Comparison of ENCODE assay signal across 7 mouse cellular contexts in the genomic region with DNA sequence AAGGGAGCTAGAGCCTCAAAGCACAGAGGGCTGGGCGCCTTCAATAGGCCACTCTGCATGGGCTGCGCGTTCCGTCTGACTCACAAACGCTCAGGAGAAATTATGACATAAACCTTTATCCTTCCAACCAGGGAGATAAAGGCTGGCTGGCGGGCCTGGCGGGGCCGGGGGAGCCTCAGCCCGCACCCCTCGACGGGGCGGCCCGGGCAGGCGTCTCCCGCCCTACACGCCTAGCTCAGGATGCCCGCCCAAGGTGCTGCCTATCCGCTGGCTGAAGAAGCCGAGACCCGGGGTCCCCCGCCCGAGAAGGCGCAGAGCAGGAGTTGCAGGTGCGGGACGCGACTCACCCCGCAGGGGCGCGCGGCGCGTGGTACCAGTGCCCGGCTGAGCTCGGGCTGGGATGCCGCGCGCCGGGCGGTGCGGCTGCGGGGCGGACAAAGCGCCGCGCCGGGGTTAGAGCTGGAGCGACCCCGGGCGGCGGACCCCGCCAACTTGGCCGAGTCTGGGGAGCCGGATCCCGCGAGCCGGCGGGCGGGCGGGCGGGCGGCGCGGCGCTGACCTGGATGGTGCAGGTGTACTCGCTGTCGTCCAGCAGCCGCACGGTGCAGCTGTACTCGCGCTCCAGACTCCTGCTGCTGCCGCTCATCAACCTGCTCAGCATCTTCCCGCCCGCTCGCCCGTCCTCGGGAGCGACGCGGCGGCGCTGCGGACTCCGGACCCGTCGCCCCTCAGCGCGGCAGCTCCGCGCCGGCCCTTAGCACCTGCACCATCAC. TPM values are rescaled to one million over a fixed set of nuclear protein-coding genes. Genes with fewer than 3 reads are reported as not detected.
DNase-seq lines count a peak whose midpoint lies in the region; ATAC-seq and TF ChIP-seq lines count a peak whose summit lies in the region.

No protein-coding gene starts in this region.

- peaks cover 13% of the 10 kb centered on the region for H3K27me3 ChIP-seq in C2C12 (ENCODE audit: control insufficient read depth, insufficient read depth, insufficient read length)
- no peaks in the 10 kb centered on the region for H3K27me3 ChIP-seq in forebrain, postnatal 0 days (ENCODE audit: insufficient read depth, low read length)
- H3K27me3 ChIP-seq in kidney, embryonic 16.5 days (ENCODE audit: insufficient read depth, low read length): peaks cover 48% of the 10 kb centered on the region
- peaks cover 19% of the 10 kb centered on the region; the same call in 1 of the 2 replicates for H3K27me3 ChIP-seq in lung, postnatal 0 days (replicated peaks; ENCODE audit: insufficient read depth, low read length)
- H3K27me3 ChIP-seq in stomach, embryonic 15.5 days (replicated peaks): peaks cover 10% of the 10 kb centered on the region

- H3K9me3 ChIP-seq in forebrain, postnatal 0 days (ENCODE audit: low read length): no peaks in the 10 kb centered on the region
- no peaks in the 10 kb centered on the region for H3K9me3 ChIP-seq in kidney, embryonic 16.5 days (ENCODE audit: low read length)
- no peaks in the 10 kb centered on the region for H3K9me3 ChIP-seq in lung, postnatal 0 days (ENCODE audit: low read length)
- no peaks in the 10 kb centered on the region for H3K9me3 ChIP-seq in stomach, embryonic 15.5 days

- no peaks in the 10 kb centered on the region for H3K79me2 ChIP-seq in C2C12 (ENCODE audit: control insufficient read depth, insufficient read depth)

- no peak for TF ChIP-seq EP300 in lung, postnatal 0 days (IDR thresholded peaks at IDR 0.05)

- no peaks in the 10 kb centered on the region for H3K36me3 ChIP-seq in C2C12 (ENCODE audit: control insufficient read depth, insufficient read depth)
- H3K36me3 ChIP-seq in forebrain, postnatal 0 days (ENCODE audit: insufficient read depth): no peaks in the 10 kb centered on the region
- no peaks in the 10 kb centered on the region for H3K36me3 ChIP-seq in kidney, embryonic 16.5 days (ENCODE audit: insufficient read depth, low read length)
- no peaks in the 10 kb centered on the region for H3K36me3 ChIP-seq in lung, postnatal 0 days (ENCODE audit: insufficient read depth, low read length)
- no peaks in the 10 kb centered on the region for H3K36me3 ChIP-seq in stomach, embryonic 15.5 days

- WGBS in forebrain, postnatal 0 days: 1% methylated on average over 72 of the region's 90 CpGs
- WGBS in kidney, embryonic 16.5 days: under 1% methylated on average over 80 of the region's 90 CpGs
- WGBS in lung, postnatal 0 days: 2% methylated on average over 59 of the region's 90 CpGs
- under 1% methylated on average over 81 of the region's 90 CpGs for WGBS in stomach, embryonic 15.5 days

- 0 out of 2 replicates have a peak, but pooled peaks cover 4% of the 10 kb centered on the region for H3K4me1 ChIP-seq in forebrain, postnatal 0 days (ENCODE audit: insufficient read depth)
- peaks cover 13% of the 10 kb centered on the region; the same call in 1 of the 2 replicates for H3K4me1 ChIP-seq in kidney, embryonic 16.5 days (ENCODE audit: insufficient read depth, low read length)
- 0 out of 2 replicates have a peak, but pooled peaks cover 7% of the 10 kb centered on the region for H3K4me1 ChIP-seq in lung, postnatal 0 days (ENCODE audit: insufficient read depth, low read depth, low read length)
- peaks cover 8% of the 10 kb centered on the region for H3K4me1 ChIP-seq in stomach, embryonic 15.5 days

- ATAC-seq in forebrain, postnatal 0 days: peak; percentile 73
- peak; percentile 94 for ATAC-seq in kidney, embryonic 16.5 days (ENCODE audit: low FRiP score, low TSS enrichment)
- ATAC-seq in lung, postnatal 0 days: peak; percentile 78
- peak; percentile 72 for ATAC-seq in stomach, embryonic 15.5 days (ENCODE audit: insufficient read depth, low FRiP score, low read depth)

- peak; percentile 6 to 11 for DNase-seq in CD8-positive naive resting alpha-beta T cell, adult 2 months (ENCODE audit: low read depth in 2 of 2, low spot score in 2 of 2)
- peak; percentile 61 for DNase-seq in cerebellum, adult 11-12 months
- peak; percentile 69 for DNase-seq in forebrain, postnatal 0 days
- DNase-seq in lung, postnatal 0 days (ENCODE audit: low spot score): peak; percentile 12

- peak overlapping the region; percentile 88 for H3K4me2 ChIP-seq in forebrain, postnatal 0 days (ENCODE audit: low read depth)
- peak overlapping the region; percentile 74 for H3K4me2 ChIP-seq in kidney, embryonic 16.5 days (replicated peaks; ENCODE audit: low read depth, low read length)
- H3K4me2 ChIP-seq in lung, postnatal 0 days (replicated peaks; ENCODE audit: low read depth, low read length): peak overlapping the region; percentile 88
- peak overlapping the region; percentile 92 for H3K4me2 ChIP-seq in stomach, embryonic 15.5 days

- no peaks in the 10 kb centered on the region for H3K79me3 ChIP-seq in C2C12 (ENCODE audit: low read depth)

- no peak for TF ChIP-seq CTCF in C2C12 (IDR thresholded peaks at IDR 0.05; ENCODE audit: control insufficient read depth, insufficient read depth, insufficient read length)
- no peak for TF ChIP-seq CTCF in forebrain, postnatal 0 days (IDR thresholded peaks at IDR 0.05; ENCODE audit: low read depth)
- no peak for TF ChIP-seq CTCF in lung, postnatal 0 days (IDR thresholded peaks at IDR 0.05)

- peak overlapping the region; percentile 49 for H3ac ChIP-seq in C2C12 (ENCODE audit: control insufficient read depth, insufficient read length, low read depth)

- H3K27ac ChIP-seq in forebrain, postnatal 0 days (ENCODE audit: low read depth, low read length): peak overlapping the region; percentile 95
- peak overlapping the region; percentile 24; the same call in 1 of the 2 replicates for H3K27ac ChIP-seq in kidney, embryonic 16.5 days (ENCODE audit: low read length)
- H3K27ac ChIP-seq in lung, postnatal 0 days (ENCODE audit: low read length): no peak overlapping the region
- peak overlapping the region; percentile 77 for H3K27ac ChIP-seq in stomach, embryonic 15.5 days

- peak overlapping the region; percentile 23 for H3K4me3 ChIP-seq in C2C12 (ENCODE audit: insufficient read depth, poor library complexity, severe bottlenecking)
- H3K4me3 ChIP-seq in forebrain, postnatal 0 days (ENCODE audit: low read depth, low read length): peak overlapping the region; percentile 90
- H3K4me3 ChIP-seq in kidney, embryonic 16.5 days (ENCODE audit: low read length): peak overlapping the region; percentile 75
- peak overlapping the region; percentile 62 for H3K4me3 ChIP-seq in lung, postnatal 0 days (ENCODE audit: low read depth, low read length)
- H3K4me3 ChIP-seq in stomach, embryonic 15.5 days (replicated peaks): peak overlapping the region; percentile 61

- peak overlapping the region; percentile 78 for H3K9ac ChIP-seq in forebrain, postnatal 0 days
- H3K9ac ChIP-seq in kidney, embryonic 16.5 days (replicated peaks; ENCODE audit: low read length): peak overlapping the region; percentile 64
- no peak overlapping the region for H3K9ac ChIP-seq in lung, postnatal 0 days (replicated peaks; ENCODE audit: low read depth)
- H3K9ac ChIP-seq in stomach, embryonic 15.5 days: peak overlapping the region; percentile 29

TF ChIP-seq in C2C12, 6 proteins besides CTCF, POLR2A, EP300 and RAD21:
- no peak for TF ChIP-seq MYOG (IDR thresholded peaks at IDR 0.05; ENCODE audit: control insufficient read depth, extremely low read depth, insufficient read length)
- no peak for TF ChIP-seq FOSL1 (IDR thresholded peaks at IDR 0.05; ENCODE audit: insufficient read depth, low read length, poor library complexity, severe bottlenecking)
- TF ChIP-seq MYOD1 (IDR thresholded peaks at IDR 0.05; ENCODE audit: control insufficient read depth, insufficient read length, low read depth): no peak
- TF ChIP-seq USF1 (IDR thresholded peaks at IDR 0.05; ENCODE audit: low read depth): no peak
- no peak for TF ChIP-seq MAX (IDR thresholded peaks at IDR 0.05)
- TF ChIP-seq CEBPB (IDR thresholded peaks at IDR 0.05; ENCODE audit: low read depth): no peak

RNA-seq across cellular contexts. Expression of a gene that starts 0.5 kb away (rescaled TPM):
- 0.51 TPM for polyA plus RNA-seq in C2C12 (2012; fragmentation: generic; extraction: Trizol)
- 53.3 and 54.3 TPM in 2 replicates for total RNA-seq in forebrain, postnatal 0 days (2014; rRNA removed)
- 10.3 and 15.7 TPM in 2 replicates for polyA plus RNA-seq in forebrain, postnatal 0 days (2015; fragmentation: Nextera tagmentation; extraction: Ambion mirVana)
- polyA plus RNA-seq in kidney, embryonic 16.5 days (2015; fragmentation: Nextera tagmentation; extraction: Ambion mirVana): 1.5 and 1.8 TPM in 2 replicates
- polyA plus RNA-seq in lung, postnatal 0 days (2015; fragmentation: Nextera tagmentation; extraction: Ambion mirVana): 2.0 and 3.1 TPM in 2 replicates
- polyA plus RNA-seq in stomach, embryonic 15.5 days (2015; fragmentation: Nextera tagmentation; extraction: Ambion mirVana): 5.4 and 6.0 TPM in 2 replicates

Comparison
In these comparisons a context has a peak if more than half of its experiments do, and no peak if none do; other contexts are left out.
1. H3K4me3 ChIP-seq: peak in every context shown above with its lines; median percentile 90 in forebrain, postnatal 0 days; 75 in kidney, embryonic 16.5 days; 62 in lung, postnatal 0 days; 61 in stomach, embryonic 15.5 days; 23 in C2C12.
2. DNase-seq: peak in every context shown above with its lines; median percentile 69 in forebrain, postnatal 0 days; 61 in cerebellum, adult 11-12 months; 12 in lung, postnatal 0 days; 8 in CD8-positive naive resting alpha-beta T cell, adult 2 months.